Mouse (Mus musculus): Measurements from ENCODE around the gene Slc46a1. TPM values are rescaled to one million over a fixed set of nuclear protein-coding genes. Genes with fewer than 3 reads are reported as not detected.

Gene Slc46a1
- polyA plus RNA-seq, 1 experiment, result not detected

GRCm38 (mm10) chr11:78443115-78443514 lies 22.4 kb upstream of the Slc46a1 start:
- TF ChIP-seq GATA1 (IDR thresholded peaks at IDR 0.05; ENCODE audit: low read length), result no peak

DNA sequence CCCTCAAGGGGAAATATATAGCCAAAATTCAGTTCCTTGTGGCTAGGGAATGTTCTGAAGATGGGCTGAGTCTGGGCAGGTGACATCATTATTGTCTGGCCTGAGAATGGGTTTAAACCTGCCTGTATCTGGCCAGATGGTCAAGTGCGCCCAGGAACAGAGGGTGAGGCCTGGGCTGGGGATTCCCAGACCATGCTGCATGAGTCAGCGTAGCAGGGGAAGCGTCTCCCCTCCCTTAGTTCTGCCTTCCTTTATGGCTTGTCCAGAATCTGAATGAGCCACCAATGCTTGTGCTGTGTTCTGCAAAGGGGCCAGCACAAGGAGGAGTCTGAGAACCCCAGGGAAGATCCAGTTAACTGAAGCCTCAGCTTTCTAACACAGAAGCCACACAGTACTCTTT lies 18.3 kb upstream of the Slc46a1 start:
- no peak for TF ChIP-seq GATA1 (IDR thresholded peaks at IDR 0.05; ENCODE audit: low read length)

DNA sequence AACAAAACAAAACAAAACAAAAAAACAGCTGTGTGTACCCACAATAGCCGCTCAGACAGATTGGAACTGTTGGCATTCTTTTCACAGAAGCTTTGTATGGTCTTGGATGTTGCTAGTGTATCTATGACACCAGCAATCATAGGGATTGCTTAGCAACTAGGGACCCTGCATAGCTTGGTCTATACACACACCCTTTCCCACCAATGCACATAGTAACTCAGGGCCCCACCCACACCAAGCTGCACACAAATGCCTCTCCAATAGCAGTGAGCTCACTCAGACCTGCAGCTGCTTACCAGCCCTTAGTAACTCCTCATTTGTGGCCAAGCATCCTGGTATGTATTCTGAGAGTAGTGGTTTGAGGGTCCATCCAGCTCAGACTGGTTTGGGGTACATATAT lies 17.3 kb upstream of the Slc46a1 start:
- TF ChIP-seq GATA1 (IDR thresholded peaks at IDR 0.05; ENCODE audit: low read length), result no peak

DNA sequence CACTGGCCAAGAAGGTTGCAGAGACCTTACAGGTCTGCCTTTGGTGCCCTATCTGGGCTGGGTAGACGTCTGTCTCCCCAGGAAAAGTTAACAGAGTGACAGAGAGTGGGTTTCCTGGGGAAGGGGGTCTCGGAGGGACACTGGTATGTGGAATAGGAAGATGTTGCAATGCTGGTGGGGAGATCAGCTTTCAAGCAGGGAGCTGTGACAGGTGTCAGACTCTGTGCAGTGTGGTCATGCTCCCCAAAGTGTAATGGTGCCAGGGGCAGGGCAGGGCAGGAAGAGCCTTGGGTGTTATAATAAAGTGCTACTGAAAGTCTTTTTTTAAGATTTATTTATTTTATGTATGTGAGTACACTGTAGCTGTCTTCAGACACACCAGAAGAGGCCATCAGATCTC lies 15.2 kb upstream of the Slc46a1 start:
- TF ChIP-seq GATA1 (IDR thresholded peaks at IDR 0.05; ENCODE audit: low read length), result no peak

GRCm38 (mm10) chr11:78453675-78454074 lies 11.8 kb upstream of the Slc46a1 start:
- no peak for TF ChIP-seq GATA1 (IDR thresholded peaks at IDR 0.05; ENCODE audit: low read length)

DNA sequence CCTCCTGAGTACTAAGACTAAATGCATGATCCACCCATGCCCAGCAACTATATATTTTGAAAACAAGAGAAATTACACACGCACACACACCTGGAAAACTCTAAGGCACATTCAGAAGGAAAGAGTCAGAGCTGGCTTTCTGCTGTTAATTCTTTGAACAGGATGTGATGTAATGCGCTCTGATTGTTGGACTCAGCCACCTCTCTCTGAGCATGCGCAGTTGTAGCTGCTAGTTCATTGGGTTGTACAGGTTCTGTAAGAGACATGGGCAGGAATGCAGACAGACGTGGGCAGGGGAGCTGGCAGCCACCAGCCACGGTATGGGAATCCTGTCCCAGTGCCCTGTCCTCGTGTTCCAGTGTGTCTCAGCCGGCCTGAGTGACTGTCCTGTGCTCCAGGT lies 11.2 kb upstream of the Slc46a1 start:
- no peak for TF ChIP-seq GATA1 (IDR thresholded peaks at IDR 0.05; ENCODE audit: low read length)

- TF ChIP-seq GATA1 (IDR thresholded peaks at IDR 0.05; ENCODE audit: low read length), result no peak
Measured at GRCm38 (mm10) chr11:78455308-78455707, 10.2 kb upstream of the Slc46a1 start.

DNA sequence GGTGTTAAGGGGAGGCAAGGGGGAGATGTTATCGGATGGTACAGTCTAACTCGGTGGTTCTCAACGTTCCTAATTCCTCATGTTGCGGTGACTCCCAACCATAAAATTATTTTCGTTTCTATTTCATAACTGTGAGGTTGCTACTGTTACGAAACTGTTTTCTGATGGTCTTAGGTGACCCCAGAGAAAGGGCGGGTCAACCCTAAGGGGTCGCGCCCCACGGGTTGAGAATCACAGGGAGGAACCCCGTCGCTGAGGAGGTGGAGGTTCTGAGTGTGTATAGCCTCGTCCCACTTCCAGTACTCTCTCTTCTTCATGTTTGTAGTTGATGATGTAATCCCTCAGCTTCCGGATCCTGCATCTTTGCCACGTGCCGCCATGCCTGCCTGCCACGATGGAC lies 6.8 kb upstream of the Slc46a1 start:
- TF ChIP-seq GATA1 (IDR thresholded peaks at IDR 0.05; ENCODE audit: low read length), result no peak

GRCm38 (mm10) chr11:78461894-78462293 lies 3.6 kb upstream of the Slc46a1 start:
- no peak for TF ChIP-seq GATA1 (IDR thresholded peaks at IDR 0.05; ENCODE audit: low read length)

GRCm38 (mm10) chr11:78462669-78463068 lies 2.8 kb upstream of the Slc46a1 start:
- no peak for TF ChIP-seq GATA1 (IDR thresholded peaks at IDR 0.05; ENCODE audit: low read length)

DNA sequence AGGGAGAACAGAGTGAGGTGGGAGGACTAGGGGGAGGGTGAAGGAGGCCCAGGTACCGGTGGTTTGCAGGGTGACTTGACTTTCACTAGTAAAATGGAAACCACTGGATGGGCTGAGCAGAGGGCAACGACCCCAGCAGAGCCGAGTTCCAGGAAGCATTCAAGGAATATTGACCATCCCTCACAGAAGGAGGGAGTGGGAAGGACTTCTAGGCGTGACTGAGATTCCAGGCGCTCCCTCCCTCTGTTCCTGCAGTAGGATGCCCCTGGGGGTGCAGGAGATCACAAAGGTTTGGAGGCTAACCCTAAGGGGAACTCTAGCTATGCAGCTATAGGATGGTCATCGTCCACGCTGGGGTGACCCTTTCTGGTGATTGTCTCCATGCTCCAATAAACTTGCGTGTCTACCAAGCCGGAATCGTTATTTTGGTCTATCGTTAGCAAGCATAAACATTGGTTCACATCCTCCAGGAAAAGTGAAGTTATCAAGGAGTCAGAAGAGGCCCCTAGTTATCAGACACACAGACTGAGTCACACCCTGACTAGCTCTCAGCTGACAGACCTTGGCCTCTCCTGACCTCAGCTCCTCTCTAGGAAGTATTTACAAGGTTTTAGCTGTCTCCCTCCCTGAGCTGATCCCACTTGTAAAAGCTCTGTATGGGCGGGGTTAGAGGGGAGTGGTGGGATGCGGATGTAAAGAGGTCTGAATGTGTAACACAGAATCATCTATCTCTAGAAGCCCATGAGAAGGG lies 2.0 kb upstream of the Slc46a1 start:
- TF ChIP-seq GATA1 (IDR thresholded peaks at IDR 0.05; ENCODE audit: low read length), result no peak

DNA sequence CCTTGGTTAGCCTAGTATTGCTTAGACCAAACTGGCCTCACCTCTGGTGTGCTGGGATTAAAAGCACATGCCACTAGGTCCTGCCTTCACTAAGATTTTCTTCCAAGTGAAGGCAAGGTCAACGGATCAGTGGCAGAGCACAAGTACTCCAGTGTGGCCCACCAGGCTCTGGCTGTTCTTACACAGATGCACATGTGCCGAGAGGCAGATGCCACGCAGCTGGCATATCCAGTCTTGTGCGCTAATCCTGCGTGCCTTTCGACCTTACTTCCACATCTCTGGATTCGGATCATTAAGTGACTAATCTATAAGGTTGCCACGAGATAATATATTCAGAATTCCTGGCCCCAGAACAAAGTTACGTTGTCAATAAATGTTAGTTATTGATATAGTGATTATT lies 381 bp upstream of the Slc46a1 start:
- TF ChIP-seq GATA1 (IDR thresholded peaks at IDR 0.05; ENCODE audit: low read length), result no peak

DNA sequence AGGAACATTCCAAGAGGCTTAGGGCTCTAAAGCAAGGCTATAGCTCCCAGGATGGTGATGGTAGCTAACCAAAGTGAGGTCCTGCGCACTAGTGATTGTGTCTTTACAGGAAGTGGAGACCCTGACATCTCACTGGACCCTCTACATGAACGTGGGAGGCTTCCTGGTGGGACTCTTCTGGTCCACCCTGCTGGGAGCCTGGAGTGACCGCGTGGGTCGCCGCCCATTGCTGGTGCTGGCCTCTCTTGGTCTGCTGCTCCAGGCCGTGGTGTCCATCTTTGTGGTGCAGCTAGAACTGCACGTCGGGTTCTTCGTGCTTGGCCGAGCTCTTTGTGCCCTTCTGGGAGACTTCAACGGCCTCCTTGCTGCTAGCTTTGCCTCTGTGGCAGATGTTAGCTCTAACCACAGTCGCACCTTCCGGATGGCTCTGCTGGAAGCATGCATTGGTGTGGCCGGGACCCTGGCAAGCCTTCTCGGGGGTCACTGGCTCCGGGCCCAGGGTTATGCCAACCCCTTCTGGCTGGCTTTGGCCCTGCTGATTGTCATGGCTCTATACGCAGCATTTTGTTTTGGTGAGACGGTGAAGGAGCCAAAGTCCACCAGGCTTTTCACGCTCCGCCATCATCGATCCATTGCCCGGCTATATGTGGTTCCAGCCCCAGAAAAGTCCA lies 880 bp downstream of the Slc46a1 start:
- no peak for TF ChIP-seq GATA1 (IDR thresholded peaks at IDR 0.05; ENCODE audit: low read length)

GRCm38 (mm10) chr11:78467515-78467914 lies 2.0 kb downstream of the Slc46a1 start:
- TF ChIP-seq GATA1 (IDR thresholded peaks at IDR 0.05; ENCODE audit: low read length), result no peak

GRCm38 (mm10) chr11:78467932-78468331 lies 2.4 kb downstream of the Slc46a1 start:
- no peak for TF ChIP-seq GATA1 (IDR thresholded peaks at IDR 0.05; ENCODE audit: low read length)

DNA sequence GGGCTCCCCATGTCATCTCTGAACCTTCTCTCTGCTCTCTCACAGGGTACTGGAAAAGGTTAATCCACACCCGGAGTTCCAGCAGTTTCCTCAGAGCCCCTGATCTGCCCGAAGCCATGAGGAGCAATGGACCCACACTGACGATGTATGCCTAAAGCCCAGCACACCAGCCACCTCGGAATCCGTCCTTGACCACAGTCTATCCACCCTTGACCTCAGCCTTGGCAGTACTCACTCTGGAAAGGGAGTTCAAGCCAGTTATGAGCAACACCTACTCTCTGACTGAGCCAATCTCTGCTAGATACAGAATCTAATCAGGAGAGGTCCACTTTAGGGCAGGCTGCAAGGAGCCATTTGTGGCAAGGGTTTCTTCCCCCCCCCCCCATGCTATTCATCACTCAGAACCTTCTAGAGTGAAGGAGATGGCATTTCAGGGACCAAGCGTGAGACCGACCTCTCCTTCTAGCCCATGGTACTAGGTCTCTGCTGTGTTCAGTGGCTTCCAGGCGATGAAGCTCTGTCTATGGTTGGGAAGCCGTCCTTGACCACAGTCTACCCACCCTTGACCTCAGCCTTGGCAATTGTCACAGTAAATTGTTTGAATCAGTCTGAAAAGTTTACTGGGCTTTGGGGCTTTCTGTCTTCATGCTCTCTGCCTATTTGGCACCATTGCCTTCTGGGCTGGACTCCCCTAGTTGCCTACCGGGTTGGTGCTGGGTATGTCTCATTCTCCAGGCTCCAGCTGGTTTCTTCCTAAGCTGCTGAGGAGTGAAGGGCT lies 6.0 kb downstream of the Slc46a1 start:
- no peak for TF ChIP-seq GATA1 (IDR thresholded peaks at IDR 0.05; ENCODE audit: low read length)

Data from G1E-ER4 (cell line).